Mouse (Mus musculus) MEL (cell line): ENCODE data around the gene Ak3. TPM values are rescaled to one million over a fixed set of nuclear protein-coding genes. Genes with fewer than 3 reads are reported as not detected.

Source experiments
- DNase-seq: peaks from one replicate; pipeline ENCODE4 v3.0.0; 2011; ENCODE audit warnings: low read depth, low spot score
- H3K27ac ChIP-seq: 2 replicates; pipeline ENCODE4 v1.5.1; 2012; ENCODE audit warnings: low read depth, mild to moderate bottlenecking, control low read depth, low read length, moderate library complexity; ENCODE audit not compliant: control insufficient read depth
- H3K27me3 ChIP-seq, 2 experiments: fragments of 150-350 bp in 1 of 2; sonication (generic) in 1 of 2; 2 replicates each; pipeline ENCODE4 v1.6.1; 2012; ENCODE audit warnings: low read length in 2 of 2, mild to moderate bottlenecking in 2 of 2, improper control_type of control experiment in 1 of 2, moderate library complexity in 1 of 2; ENCODE audit not compliant: insufficient read depth in 2 of 2, control insufficient read depth in 1 of 2
- H3K36me3 ChIP-seq, 2 experiments: 2 replicates each; pipeline ENCODE4 v1.6.1; 2012 to 2014; ENCODE audit warnings: low read length in 2 of 2, improper control_type of control experiment in 1 of 2, inconsistent platforms in 1 of 2, mild to moderate bottlenecking in 1 of 2; ENCODE audit not compliant: insufficient read depth in 2 of 2, control insufficient read depth in 1 of 2
- H3K4me1 ChIP-seq, 2 experiments: fragments of 150-350 bp in 1 of 2; sonication (generic) in 1 of 2; 2 replicates each; pipeline ENCODE4 v1.6.1; 2012; ENCODE audit warnings: low read length in 2 of 2, improper control_type of control experiment in 1 of 2, mild to moderate bottlenecking in 1 of 2; ENCODE audit not compliant: insufficient read depth in 2 of 2, control insufficient read depth in 1 of 2
- H3K4me3 ChIP-seq, 2 experiments: fragments of 150-350 bp in 1 of 2; sonication (generic) in 1 of 2; 2 replicates each; pipeline ENCODE4 v1.5.1; 2012; ENCODE audit warnings: low read depth in 2 of 2, low read length in 2 of 2, mild to moderate bottlenecking in 2 of 2, moderate library complexity in 2 of 2, control low read depth in 1 of 2, improper control_type of control experiment in 1 of 2; ENCODE audit not compliant: control insufficient read depth in 1 of 2, insufficient read depth in 1 of 2
- H3K79me2 ChIP-seq: 2 replicates; pipeline ENCODE4 v1.6.1; 2012; ENCODE audit warnings: mild to moderate bottlenecking, low read length, moderate library complexity; ENCODE audit not compliant: control insufficient read depth, poor library complexity, insufficient read depth
- H3K9ac ChIP-seq: 2 replicates; pipeline ENCODE4 v1.6.1; 2012; ENCODE audit warnings: low read depth, mild to moderate bottlenecking, control low read depth, low read length, moderate library complexity; ENCODE audit not compliant: control insufficient read depth, poor library complexity, severe bottlenecking
- H3K9me3 ChIP-seq: fragments of 150-350 bp; sonication (generic); replicated peaks from 2 replicates; pipeline ENCODE4 v1.6.1; 2012; ENCODE audit warnings: mild to moderate bottlenecking, low read length, improper control_type of control experiment, moderate library complexity; ENCODE audit not compliant: insufficient read depth
- CHD1 ChIP-seq: IDR thresholded peaks from 2 replicates; pipeline ENCODE4 v1.6.1; 2012; ENCODE audit warnings: low read depth, mild to moderate bottlenecking, inconsistent platforms, low read length, improper control_type of control experiment
- CTCF ChIP-seq, 3 experiments: IDR thresholded peaks in 2 of 3; conservative IDR thresholded peaks in 1 of 3; 2 replicates each; pipeline ENCODE4 v1.5.1; 2011 to 2012; ENCODE audit warnings: low read length in 3 of 3, low read depth in 2 of 3, mild to moderate bottlenecking in 2 of 3, improper control_type of control experiment in 1 of 3, inconsistent platforms in 1 of 3, mixed read lengths in 1 of 3, moderate library complexity in 1 of 3; ENCODE audit not compliant: control insufficient read depth in 1 of 3, insufficient read depth in 1 of 3, poor library complexity in 1 of 3, severe bottlenecking in 1 of 3
- EP300 ChIP-seq, 2 experiments: IDR thresholded peaks; 2 replicates each; pipeline ENCODE4 v1.6.1; 2011; ENCODE audit warnings: improper control_type of control experiment in 2 of 2, low read length in 2 of 2, low read depth in 1 of 2, mild to moderate bottlenecking in 1 of 2
- ETS1 ChIP-seq: IDR thresholded peaks from 2 replicates; pipeline ENCODE4 v1.6.1; 2012; ENCODE audit warnings: low read depth, mild to moderate bottlenecking, inconsistent platforms, low read length, improper control_type of control experiment, moderate library complexity
- GATA1 ChIP-seq: IDR thresholded peaks from 2 replicates; pipeline ENCODE4 v1.6.1; 2011; ENCODE audit warnings: low read depth, low read length, improper control_type of control experiment
- HCFC1 ChIP-seq: IDR thresholded peaks from 2 replicates; pipeline ENCODE4 v1.6.1; 2012; ENCODE audit warnings: low read depth, mild to moderate bottlenecking, inconsistent platforms, low read length, improper control_type of control experiment, moderate library complexity
- KAT2A ChIP-seq: conservative IDR thresholded peaks from 2 replicates; pipeline ENCODE4 v1.6.1; 2012; ENCODE audit warnings: low read depth, low read length, improper control_type of control experiment, inconsistent platforms
- MAX ChIP-seq: IDR thresholded peaks from 2 replicates; pipeline ENCODE4 v1.6.1; 2011; ENCODE audit warnings: low read length, improper control_type of control experiment
- MEF2A ChIP-seq: IDR thresholded peaks from 2 replicates; pipeline ENCODE4 v1.6.1; 2014; ENCODE audit warnings: low read depth, mild to moderate bottlenecking, inconsistent platforms, low read length, improper control_type of control experiment; ENCODE audit not compliant: poor library complexity, insufficient replicate concordance, severe bottlenecking; ENCODE audit errors: extremely low read depth
- MXI1 ChIP-seq: IDR thresholded peaks from 2 replicates; pipeline ENCODE4 v1.6.1; 2011; ENCODE audit warnings: mild to moderate bottlenecking, low read depth, low read length, improper control_type of control experiment
- MYC ChIP-seq: IDR thresholded peaks from 2 replicates; pipeline ENCODE4 v1.6.1; 2011; ENCODE audit warnings: low read depth, mild to moderate bottlenecking, low read length, improper control_type of control experiment, moderate library complexity
- NRF1 ChIP-seq: IDR thresholded peaks from 2 replicates; pipeline ENCODE4 v1.6.1; 2014; ENCODE audit warnings: low read depth, mild to moderate bottlenecking, inconsistent platforms, low read length, improper control_type of control experiment, moderate library complexity; ENCODE audit not compliant: poor library complexity, insufficient read depth, severe bottlenecking
- POLR2A ChIP-seq, 2 experiments: IDR thresholded peaks; 2 replicates each; pipeline ENCODE4 v1.6.1; 2011 to 2012; ENCODE audit warnings: low read length in 2 of 2, mild to moderate bottlenecking in 2 of 2, control low read depth in 1 of 2, improper control_type of control experiment in 1 of 2, low read depth in 1 of 2, moderate library complexity in 1 of 2; ENCODE audit not compliant: control insufficient read depth in 1 of 2, insufficient read depth in 1 of 2, poor library complexity in 1 of 2
- RCOR1 ChIP-seq: IDR thresholded peaks from 2 replicates; pipeline ENCODE4 v1.6.1; 2012; ENCODE audit warnings: low read depth, mild to moderate bottlenecking, inconsistent platforms, low read length, improper control_type of control experiment
- SIN3A ChIP-seq: IDR thresholded peaks from 2 replicates; pipeline ENCODE4 v1.6.1; 2012; ENCODE audit warnings: low read length, improper control_type of control experiment, inconsistent platforms
- TBP ChIP-seq: IDR thresholded peaks from 2 replicates; pipeline ENCODE4 v1.8.0; 2011; ENCODE audit warnings: low read depth, low read length, improper control_type of control experiment
- TCF12 ChIP-seq: IDR thresholded peaks from 2 replicates; pipeline ENCODE4 v1.6.1; 2014; ENCODE audit warnings: low read depth, mild to moderate bottlenecking, inconsistent platforms, low read length, improper control_type of control experiment, moderate library complexity
- USF1 ChIP-seq: IDR thresholded peaks from 2 replicates; pipeline ENCODE4 v1.6.1; 2014; ENCODE audit warnings: low read depth, mild to moderate bottlenecking, inconsistent platforms, low read length, improper control_type of control experiment, moderate library complexity
- ZNF384 ChIP-seq: IDR thresholded peaks from 2 replicates; pipeline ENCODE4 v1.6.1; 2012; ENCODE audit warnings: low read depth, mild to moderate bottlenecking, inconsistent platforms, low read length, improper control_type of control experiment
- polyA plus RNA-seq, 2 experiments: library from polyadenylated mRNA; stranded (reverse) in 1 of 2; unstranded in 1 of 2; fragments of >175 nt in 1 of 2; fragments of >200 nt in 1 of 2; gene quantifications; 2 replicates each; pipeline versions ENCODE4 v1.2.1 to v1.2.4; 2012; ENCODE audit warnings: low replicate concordance in 2 of 2, low read depth in 1 of 2; ENCODE audit not compliant: insufficient read length in 2 of 2, insufficient read depth in 1 of 2, missing spikeins in 1 of 2
- total RNA-seq: library from RNA; depleted of rRNA; stranded (reverse); fragments of 300-350 nt; gene quantifications from 2 replicates; pipeline ENCODE4 v1.2.3, GENCODE M21; 2012

Ak3 gene
- total and polyA plus RNA-seq, 3 experiments, result 47.3 to 86.3 (median 50.0) TPM

GRCm38 (mm10) chr19:29015410-29016203, 32.2 kb downstream of the Ak3 start:
- peaks cover 17 to 27% of the 10 kb centered on the region in 2 experiments for H3K36me3 ChIP-seq
- H3K27ac ChIP-seq, result peak overlapping the region; percentile 35; the same call in 1 of the 2 replicates

DNA sequence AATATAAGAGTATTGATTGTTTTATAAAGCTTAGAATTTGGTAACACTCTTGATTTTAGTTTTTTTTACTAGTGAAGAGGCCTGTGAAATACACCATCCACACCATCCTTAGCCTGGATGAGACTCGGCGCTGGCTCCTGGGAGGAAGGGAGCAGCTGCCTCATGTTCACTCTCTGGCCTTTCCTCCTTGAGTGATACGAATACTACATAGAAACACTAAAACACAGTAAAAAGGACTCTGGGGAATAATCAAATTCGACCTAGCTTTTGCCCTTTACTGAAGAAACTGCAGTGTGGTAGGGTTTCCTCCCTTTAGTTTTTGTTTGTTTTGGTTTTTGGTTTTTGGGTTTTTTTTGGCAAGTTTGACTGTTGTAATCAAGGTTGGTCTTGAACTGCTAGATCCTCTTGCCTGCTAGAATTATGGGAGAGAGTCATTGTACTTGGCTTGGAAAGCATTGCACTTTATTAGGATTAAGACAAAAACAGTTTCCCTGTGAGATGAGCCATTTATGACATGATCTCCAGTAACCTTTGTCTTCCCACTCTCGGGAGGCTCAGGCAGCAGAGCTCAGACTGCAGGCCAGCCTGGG, 33.2 kb downstream of the Ak3 start:
- Histone ChIP-seq H3K27me3 (no peaks in the 10 kb centered on the region), H3K9me3 (no peaks in the 10 kb centered on the region), H3K9ac (no peak overlapping the region), H3K4me1 (peaks cover 6 to 8% of the 10 kb centered on the region in 2 experiments), H3K36me3 (peaks cover 17 to 31% of the 10 kb centered on the region in 2 experiments), H3K4me3 (no peak overlapping the region), H3K79me2 (no peaks in the 10 kb centered on the region), H3K27ac (no peak overlapping the region)
- DNase-seq, result no peak
- no peak for TF ChIP-seq KAT2A
- TF ChIP-seq NRF1, result no peak
- TF ChIP-seq USF1, result no peak
- TF ChIP-seq HCFC1, result no peak
- no peak for TF ChIP-seq MAX
- no peak for TF ChIP-seq ZNF384
- no peak for TF ChIP-seq ETS1
- TF ChIP-seq CTCF (IDR thresholded peaks at IDR 0.05 in 2 of 3, conservative IDR thresholded peaks at IDR 0.05 in 1 of 3; ENCODE audit: control insufficient read depth in 1 of 3, insufficient read depth in 1 of 3, low read depth in 2 of 3, low read length in 3 of 3, poor library complexity in 1 of 3, severe bottlenecking in 1 of 3), result no peak
- TF ChIP-seq MEF2A, result no peak
- no peak for TF ChIP-seq SIN3A

More at GRCm38 (mm10) chr19:29015410-29016203, 32.2 kb downstream of the Ak3 start:
- peaks cover 6 to 8% of the 10 kb centered on the region in 2 experiments for H3K4me1 ChIP-seq
- TF ChIP-seq TCF12, result peak; percentile 31; the same call in 1 of the 2 replicates
- no peak for TF ChIP-seq TBP
- TF ChIP-seq MXI1, result peak; percentile 62; the same call in 1 of the 2 replicates
- TF ChIP-seq CHD1, result no peak
- TF ChIP-seq MYC, result 0 out of 2 replicates have a peak, but pooled peaks have one; percentile 36
- peak; percentile 49; the same call in 1 of the 2 replicates for TF ChIP-seq MEF2A
- TF ChIP-seq EP300 (IDR thresholded peaks at IDR 0.05; ENCODE audit: low read depth in 1 of 2, low read length in 2 of 2), result peak; percentile 51 to 66; a peak in 3 of 4 replicates
- TF ChIP-seq SIN3A, result peak; percentile 66
- TF ChIP-seq POLR2A (IDR thresholded peaks at IDR 0.05; ENCODE audit: control insufficient read depth in 1 of 2, insufficient read depth in 1 of 2, low read depth in 1 of 2, low read length in 2 of 2, poor library complexity in 1 of 2), result no peak
- peak; percentile 70 for TF ChIP-seq GATA1
- TF ChIP-seq RCOR1, result peak; percentile 20; the same call in 1 of the 2 replicates
- TF ChIP-seq, all 39 proteins: peak for 8
- Histone ChIP-seq H3K9ac (no peak overlapping the region; the same call in 1 of the 2 replicates), H3K27me3 (no peaks in the 10 kb centered on the region), H3K79me2 (no peaks in the 10 kb centered on the region), H3K9me3 (no peaks in the 10 kb centered on the region), H3K4me3 (no peak overlapping the region)
- DNase-seq, result peak; percentile 64
